Mouse (Mus musculus) forebrain, embryonic 11.5 days (tissue): ENCODE data around the gene Stk38. TPM values are rescaled to one million over a fixed set of nuclear protein-coding genes. Genes with fewer than 3 reads are reported as not detected.

Experiments
- ATAC-seq: fragments of 200-750 bp; cut with Nextera tagmentation; replicated peaks from 2 replicates; pipeline ENCODE4 v1.8.0; 2017; ENCODE audit warnings: moderate TSS enrichment; ENCODE audit not compliant: low FRiP score
- DNase-seq: peaks from one replicate; pipeline ENCODE4 v3.0.0-alpha.2; 2017; ENCODE audit warnings: low spot score
- H3K27ac ChIP-seq: fragments of 300-500 bp; sonication (generic); 2 replicates; pipeline ENCODE4 v1.5.1; 2014; ENCODE audit warnings: low read depth, low read length
- H3K27me3 ChIP-seq: fragments of 300-500 bp; sonication (generic); 2 replicates; pipeline ENCODE4 v1.6.1; 2014; ENCODE audit warnings: mild to moderate bottlenecking, low read length, mixed read lengths; ENCODE audit not compliant: control insufficient read depth, insufficient read depth
- H3K36me3 ChIP-seq: fragments of 300-500 bp; sonication (generic); 2 replicates; pipeline ENCODE4 v1.6.1; 2014; ENCODE audit warnings: mild to moderate bottlenecking, low read length, moderate library complexity, mixed read lengths; ENCODE audit not compliant: control insufficient read depth, insufficient read depth
- H3K4me1 ChIP-seq: fragments of 300-500 bp; sonication (generic); replicated peaks from 2 replicates; pipeline ENCODE4 v1.6.1; 2014; ENCODE audit warnings: low read length, mixed read lengths; ENCODE audit not compliant: control insufficient read depth, insufficient read depth
- H3K4me2 ChIP-seq: fragments of 300-500 bp; sonication (generic); 2 replicates; pipeline ENCODE4 v1.6.1; 2014; ENCODE audit warnings: low read depth, mild to moderate bottlenecking, low read length, moderate library complexity, mixed read lengths; ENCODE audit not compliant: severe bottlenecking
- H3K4me3 ChIP-seq: fragments of 300-500 bp; sonication (generic); 2 replicates; pipeline ENCODE4 v1.5.1; 2014; ENCODE audit warnings: low read depth, low read length
- H3K9ac ChIP-seq: fragments of 300-500 bp; sonication (generic); 2 replicates; pipeline ENCODE4 v1.6.1; 2014; ENCODE audit warnings: low read length
- H3K9me3 ChIP-seq: fragments of 300-500 bp; sonication (generic); 2 replicates; pipeline ENCODE4 v1.6.1; 2016; ENCODE audit warnings: low read length, mixed read lengths; ENCODE audit not compliant: control insufficient read depth
- WGBS: fragments of 180-500 bp; shearing (Covaris S2); extraction: QIAGEN DNeasy Blood & Tissue Kit; methylation state at CpG from one replicate; pipeline ENCODE4 v1.1.7; 2014; 5-methylcytosine and 5-hydroxymethylcytosine counted together
- polyA plus RNA-seq: library from polyadenylated mRNA; unstranded; fragments of >200 nt; fragmentation: Nextera tagmentation; extraction: Ambion mirVana; gene quantifications from 2 replicates; pipeline ENCODE4 v1.2.1, GENCODE M21; 2014

The Stk38 gene
- polyA plus RNA-seq = 134 and 143 TPM in 2 replicates

DNA sequence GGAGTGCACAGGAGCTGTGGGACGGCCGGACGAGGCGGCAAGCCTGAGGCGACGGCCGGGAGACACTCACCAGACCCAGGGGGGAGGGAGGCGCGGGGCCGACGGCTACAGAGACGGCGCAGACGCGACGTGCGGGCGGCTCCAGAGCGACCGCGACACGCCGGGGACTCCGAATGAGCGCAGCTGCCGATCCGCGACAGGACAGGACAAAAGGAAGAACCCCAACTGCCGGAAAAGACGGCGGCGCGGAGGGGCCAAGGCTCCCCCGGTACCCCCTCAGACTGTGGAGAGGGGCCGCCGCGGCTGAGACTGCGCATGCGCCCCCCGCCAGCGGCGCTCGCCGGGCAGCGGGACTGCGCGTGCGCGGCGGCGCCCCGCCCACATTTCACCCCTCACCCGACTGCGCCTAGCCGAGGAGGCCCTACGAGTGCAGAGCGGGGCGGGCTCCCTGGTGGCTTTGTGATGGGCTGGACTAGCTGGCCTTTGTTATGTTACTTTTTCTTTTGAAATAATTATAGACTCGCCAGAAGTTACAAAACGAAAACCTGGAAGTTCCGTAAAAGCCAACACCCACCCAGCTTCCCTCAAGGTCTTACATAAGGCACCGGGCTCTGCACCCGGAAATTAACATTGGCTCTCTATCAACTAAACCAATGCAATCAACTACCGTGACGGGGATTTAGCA is at the start of gene Stk38:
Gene Stk38, minus strand, starts transcription at position 355 of the 685 bp plus-strand sequence.
- ATAC-seq (peak; percentile 96), DNase-seq (peak; percentile 96)
- WGBS = under 1% methylated on average over 57 of the region's 65 CpGs
- Histone ChIP-seq H3K4me2 (peak within 1 kb of the TSS; percentile 71), H3K4me3 (peak within 1 kb of the TSS; percentile 78), H3K4me1 (peaks cover 2% of the 10 kb centered on the region; the same call in 1 of the 2 replicates), H3K27me3 (no peaks in the 10 kb centered on the region), H3K9me3 (no peaks in the 10 kb centered on the region), H3K36me3 (no peaks in the 10 kb centered on the region; the same call in 1 of the 2 replicates), H3K27ac (peak within 1 kb of the TSS; percentile 81), H3K9ac (peak within 1 kb of the TSS; percentile 91)

DNA sequence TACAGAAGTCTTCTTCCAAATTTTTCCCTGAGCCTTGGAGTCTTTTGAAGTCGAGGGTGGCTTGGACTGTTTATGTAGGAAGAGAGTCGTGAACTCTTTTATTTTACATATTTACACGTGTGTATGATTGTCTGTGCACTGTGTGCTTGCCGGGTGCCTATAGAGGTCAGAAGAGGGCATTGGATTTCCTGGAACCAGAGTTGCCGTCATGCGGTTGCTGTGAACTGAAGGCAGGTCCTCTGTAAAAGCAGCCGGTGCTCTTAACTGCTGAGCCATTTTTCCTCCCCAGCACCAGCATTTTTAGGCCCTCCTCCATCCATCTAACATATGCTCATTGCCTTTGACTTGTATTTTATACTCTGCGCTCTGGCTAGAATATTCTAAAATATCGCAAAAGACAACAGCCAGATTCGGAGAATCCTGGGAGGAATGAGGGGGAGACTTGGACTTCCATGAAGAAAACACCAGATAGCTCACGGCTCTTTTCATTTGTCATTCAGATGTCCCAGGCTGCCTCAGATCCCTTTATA is 49.6 kb upstream of the Stk38 start:
- H3K9me3 ChIP-seq = no peaks in the 10 kb centered on the region
- WGBS = 85% methylated on average over 11 of the region's 11 CpGs
- no peaks in the 10 kb centered on the region for H3K27me3 ChIP-seq
- no peak overlapping the region for H3K27ac ChIP-seq
- no peak overlapping the region for H3K4me3 ChIP-seq
- DNase-seq (no peak), ATAC-seq (no peak)
- no peak overlapping the region for H3K9ac ChIP-seq
- peaks cover 10% of the 10 kb centered on the region for H3K4me1 ChIP-seq
- H3K36me3 ChIP-seq = no peaks in the 10 kb centered on the region
- H3K4me2 ChIP-seq = no peak overlapping the region

DNA sequence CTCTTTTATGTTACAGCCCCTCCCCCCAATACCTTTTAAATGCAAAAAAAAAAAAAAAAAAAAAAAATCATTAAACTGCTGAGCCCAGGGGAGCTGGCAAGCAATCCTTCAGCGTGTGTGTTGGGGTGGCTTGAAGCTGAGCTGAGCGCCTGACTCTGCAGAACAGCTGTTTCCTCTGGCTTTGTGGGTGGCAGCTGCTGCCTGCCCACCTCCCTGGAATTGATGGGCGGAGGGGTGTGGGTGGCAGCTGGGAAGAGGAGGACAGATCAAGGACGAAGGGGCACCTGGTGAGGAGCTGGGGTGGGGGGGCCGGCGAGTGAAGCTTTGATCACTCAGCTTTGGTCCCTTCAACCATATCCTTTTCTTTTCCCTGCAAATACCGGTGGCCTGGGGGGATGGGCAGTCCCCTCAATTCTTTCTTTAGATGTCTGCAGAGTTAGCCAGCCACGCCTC is 48.9 kb upstream of the Stk38 start:
- no peaks in the 10 kb centered on the region for H3K27me3 ChIP-seq
- H3K9me3 ChIP-seq = no peaks in the 10 kb centered on the region
- no peak overlapping the region for H3K4me3 ChIP-seq
- H3K27ac ChIP-seq = no peak overlapping the region
- no peaks in the 10 kb centered on the region for H3K36me3 ChIP-seq
- no peak overlapping the region for H3K4me2 ChIP-seq
- no peak overlapping the region for H3K9ac ChIP-seq
- H3K4me1 ChIP-seq = peaks cover 10% of the 10 kb centered on the region
- WGBS = 8% methylated on average over 8 of the region's 8 CpGs
- peak; percentile 63 for DNase-seq
- ATAC-seq = no peak

DNA sequence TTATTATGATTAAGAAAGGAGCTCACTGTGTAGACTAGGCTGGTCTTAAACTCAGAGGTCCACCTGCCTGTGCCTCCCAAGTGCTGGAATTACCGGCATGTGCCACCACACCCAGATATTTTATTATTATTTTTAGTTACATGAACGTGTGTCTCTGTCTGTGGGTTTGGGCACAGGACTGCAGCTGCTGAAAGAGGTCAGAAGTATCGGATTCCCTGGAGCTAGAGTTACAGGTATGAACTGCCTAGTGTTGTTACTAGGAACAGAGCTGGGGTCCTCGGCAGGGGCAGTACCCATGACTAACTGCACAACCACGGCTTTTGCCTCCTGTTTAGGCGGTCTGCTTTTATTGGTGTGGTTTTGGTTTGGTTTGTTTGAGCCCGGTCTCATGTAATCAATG is 48.4 kb upstream of the Stk38 start:
- no peak for ATAC-seq

DNA sequence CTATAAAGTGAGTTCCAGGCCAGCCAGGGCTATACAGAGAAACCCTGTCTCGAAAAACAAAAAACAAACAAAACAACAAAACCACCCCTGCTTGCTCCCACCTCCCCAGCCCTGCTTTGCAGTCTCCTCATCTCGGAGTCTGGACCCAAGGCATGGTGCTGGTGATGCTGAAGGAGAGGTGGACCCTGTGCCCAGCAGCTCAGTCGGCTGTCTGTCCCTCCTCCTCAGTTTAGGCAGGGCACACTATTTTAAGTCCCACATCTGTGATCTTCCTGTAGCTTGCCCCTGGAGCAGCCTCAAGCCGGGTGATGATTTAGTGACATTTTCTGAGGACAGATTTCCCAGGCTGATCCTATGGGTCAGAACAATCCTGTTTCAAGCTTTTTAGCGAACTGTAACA is 47.8 kb upstream of the Stk38 start:
- 72% methylated on average over 5 of the region's 5 CpGs for WGBS
- Histone ChIP-seq H3K4me2 (no peak overlapping the region), H3K36me3 (no peaks in the 10 kb centered on the region), H3K9me3 (no peaks in the 10 kb centered on the region), H3K4me1 (peaks cover 10% of the 10 kb centered on the region), H3K27ac (no peak overlapping the region), H3K9ac (no peak overlapping the region), H3K27me3 (no peaks in the 10 kb centered on the region), H3K4me3 (no peak overlapping the region)
- DNase-seq (peak; percentile 48), ATAC-seq (no peak)

More for the DNA sequence above, 48.4 kb upstream of the Stk38 start:
- Histone ChIP-seq H3K27me3 (no peaks in the 10 kb centered on the region), H3K4me2 (no peak overlapping the region), H3K27ac (no peak overlapping the region), H3K9ac (no peak overlapping the region), H3K4me3 (no peak overlapping the region), H3K4me1 (peaks cover 10% of the 10 kb centered on the region), H3K36me3 (no peaks in the 10 kb centered on the region), H3K9me3 (no peaks in the 10 kb centered on the region)
- WGBS = 52% methylated on average over 7 of the region's 7 CpGs
- no peak for DNase-seq

DNA sequence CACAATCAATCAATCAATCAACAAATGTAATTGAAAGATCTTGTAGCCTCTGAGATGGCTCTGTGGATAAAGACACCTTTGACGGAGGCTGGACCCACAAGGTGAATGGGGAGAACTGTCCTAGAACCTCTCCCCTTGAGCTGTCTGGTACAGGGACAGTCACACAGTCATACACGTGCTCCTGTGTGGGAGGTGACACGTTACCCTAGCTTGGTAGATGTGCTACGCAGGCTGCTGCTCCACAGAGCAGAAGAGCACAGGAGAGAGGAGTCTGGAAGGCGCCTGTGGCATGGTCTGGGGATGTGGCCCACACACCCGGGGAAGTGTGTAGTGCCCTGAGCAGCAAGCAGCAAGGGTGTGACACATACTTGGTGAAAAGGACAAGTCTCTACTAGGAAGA is 46.6 kb upstream of the Stk38 start:
- no peaks in the 10 kb centered on the region for H3K27me3 ChIP-seq
- 85% methylated on average over 6 of the region's 6 CpGs for WGBS
- peak; percentile 47 for DNase-seq
- no peaks in the 10 kb centered on the region for H3K36me3 ChIP-seq
- no peaks in the 10 kb centered on the region for H3K9me3 ChIP-seq
- H3K4me1 ChIP-seq = peaks cover 10% of the 10 kb centered on the region
- no peak for ATAC-seq
- no peak overlapping the region for H3K4me2 ChIP-seq
- H3K27ac ChIP-seq = no peak overlapping the region
- H3K4me3 ChIP-seq = no peak overlapping the region
- no peak overlapping the region for H3K9ac ChIP-seq

DNA sequence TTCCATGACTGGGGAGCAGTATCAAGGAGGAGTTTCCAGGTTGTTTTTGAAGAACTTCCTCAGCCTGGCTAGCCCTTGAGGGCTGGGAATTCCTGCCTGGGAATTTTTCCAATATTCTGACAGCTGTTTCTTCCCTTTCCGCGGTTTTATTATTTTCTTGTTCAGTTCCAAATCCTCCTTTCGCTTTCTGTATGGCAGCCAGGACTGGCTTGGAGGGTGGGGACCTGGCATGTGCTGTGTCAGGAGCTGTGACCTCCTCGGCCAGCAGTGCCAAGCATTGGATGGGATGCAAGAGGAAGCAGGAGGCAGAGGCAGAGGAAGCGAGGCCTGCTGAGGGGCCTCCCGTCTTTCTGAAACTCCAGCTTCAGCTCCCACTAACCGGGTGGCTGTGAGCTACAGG is 46.0 kb upstream of the Stk38 start:
- no peak for ATAC-seq
- H3K36me3 ChIP-seq = no peaks in the 10 kb centered on the region
- DNase-seq = no peak
- H3K27me3 ChIP-seq = no peaks in the 10 kb centered on the region
- H3K9me3 ChIP-seq = no peaks in the 10 kb centered on the region
- H3K4me2 ChIP-seq = no peak overlapping the region
- no peak overlapping the region for H3K4me3 ChIP-seq
- H3K27ac ChIP-seq = no peak overlapping the region
- no peak overlapping the region for H3K9ac ChIP-seq
- WGBS = 75% methylated on average over 7 of the region's 7 CpGs
- peaks cover 10% of the 10 kb centered on the region for H3K4me1 ChIP-seq

DNA sequence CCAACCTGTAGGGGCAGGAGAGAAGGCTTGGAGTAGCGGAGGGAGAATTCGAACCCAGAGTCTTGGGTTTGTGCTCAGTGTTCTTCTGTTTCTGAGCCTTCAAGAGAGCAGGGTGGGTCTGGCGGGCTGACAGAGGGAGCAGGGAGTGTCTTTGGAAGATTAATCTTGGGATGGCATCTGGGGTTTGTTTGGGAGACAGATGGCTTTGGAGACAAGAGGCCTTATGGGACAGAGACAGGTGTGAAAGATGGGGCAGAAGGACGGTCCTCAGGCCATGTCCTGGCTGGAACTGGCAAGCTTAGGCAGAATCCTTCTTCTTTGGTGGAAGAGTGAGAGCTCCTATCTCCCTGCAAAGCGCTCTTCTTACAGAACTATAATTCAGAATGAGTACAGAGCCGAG is 45.3 kb upstream of the Stk38 start:
- Histone ChIP-seq H3K4me1 (peaks cover 10% of the 10 kb centered on the region), H3K9ac (no peak overlapping the region), H3K27me3 (no peaks in the 10 kb centered on the region), H3K4me3 (no peak overlapping the region), H3K27ac (no peak overlapping the region), H3K9me3 (no peaks in the 10 kb centered on the region), H3K36me3 (no peaks in the 10 kb centered on the region), H3K4me2 (no peak overlapping the region)
- DNase-seq (no peak), ATAC-seq (no peak)
- WGBS = 91% methylated on average over 6 of the region's 6 CpGs

DNA sequence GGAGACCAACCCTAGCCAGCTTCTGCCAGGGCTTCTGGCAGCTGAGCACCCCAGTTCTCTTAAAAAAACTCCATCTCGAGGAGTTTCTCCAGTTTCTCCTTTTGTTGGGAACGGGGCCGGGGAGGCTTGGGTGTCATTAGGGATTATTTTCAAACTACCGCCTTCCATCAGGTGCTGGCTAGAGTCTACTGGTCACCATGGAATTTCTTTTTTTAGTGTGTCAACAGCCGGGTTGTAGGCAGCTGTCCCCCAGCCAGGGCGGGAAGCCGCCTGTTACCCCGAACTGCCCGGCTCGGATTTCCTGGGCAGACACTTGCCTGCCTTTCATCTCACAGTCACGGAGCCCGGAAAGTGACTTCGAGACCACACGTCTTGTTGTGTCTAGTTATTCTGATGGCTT is 43.0 kb upstream of the Stk38 start:
- Histone ChIP-seq H3K36me3 (peaks cover 12% of the 10 kb centered on the region; the same call in 1 of the 2 replicates), H3K27ac (no peak overlapping the region), H3K9ac (no peak overlapping the region), H3K4me1 (no peaks in the 10 kb centered on the region), H3K27me3 (no peaks in the 10 kb centered on the region), H3K4me2 (no peak overlapping the region), H3K4me3 (no peak overlapping the region), H3K9me3 (no peaks in the 10 kb centered on the region)
- ATAC-seq (no peak), DNase-seq (peak; percentile 51)
- WGBS = 71% methylated on average over 14 of the region's 14 CpGs
